Mouse (Mus musculus) hindbrain, postnatal 0 days (tissue): ENCODE measurements at regions not wholly inside any gene's neighbourhood (a gene's known extent, or its start where the extent isn't known, plus 50 kb on each side); places are given as distances from the start of the nearest gene placed in this dataset.

Source experiments
- ATAC-seq: fragments of 200-750 bp; cut with Nextera tagmentation; 2 replicates; pipeline ENCODE4 v1.8.0; 2017; ENCODE audit warnings: mild to moderate bottlenecking, moderate TSS enrichment, moderate library complexity
- DNase-seq: peaks from one replicate; pipeline ENCODE4 v3.0.0-alpha.2; 2015; ENCODE audit warnings: low spot score
- H3K27ac ChIP-seq: fragments of 300-500 bp; sonication (generic); 2 replicates; pipeline ENCODE4 v1.5.1; 2014; ENCODE audit warnings: mild to moderate bottlenecking
- H3K27me3 ChIP-seq: fragments of 300-500 bp; sonication (generic); 2 replicates; pipeline ENCODE4 v1.6.1; 2014; ENCODE audit warnings: low read length, mixed read lengths; ENCODE audit not compliant: insufficient read depth
- H3K36me3 ChIP-seq: fragments of 300-500 bp; sonication (generic); 2 replicates; pipeline ENCODE4 v1.6.1; 2014; ENCODE audit warnings: low read length, mixed read lengths; ENCODE audit not compliant: insufficient read depth
- H3K4me1 ChIP-seq: fragments of 300-500 bp; sonication (generic); 2 replicates; pipeline ENCODE4 v1.6.1; 2014; ENCODE audit warnings: antibody characterized with exemption, low read length, mixed read lengths; ENCODE audit not compliant: insufficient read depth
- H3K4me2 ChIP-seq: fragments of 300-500 bp; sonication (generic); 2 replicates; pipeline ENCODE4 v1.6.1; 2014; ENCODE audit warnings: low read depth, mild to moderate bottlenecking, low read length, moderate library complexity, mixed read lengths
- H3K4me3 ChIP-seq: fragments of 300-500 bp; sonication (generic); 2 replicates; pipeline ENCODE4 v1.5.1; 2014; ENCODE audit warnings: low read length
- H3K9ac ChIP-seq: fragments of 300-500 bp; sonication (generic); replicated peaks from 2 replicates; pipeline ENCODE4 v1.6.1; 2014; ENCODE audit warnings: mild to moderate bottlenecking, low read length, moderate library complexity, mixed read lengths
- H3K9me3 ChIP-seq: fragments of 300-500 bp; sonication (generic); 2 replicates; pipeline ENCODE4 v1.6.1; 2016; ENCODE audit warnings: low read length, mixed read lengths
- CTCF ChIP-seq: IDR thresholded peaks from 2 replicates; pipeline ENCODE4 v1.5.1; 2016; ENCODE audit warnings: antibody characterized with exemption, control low read depth, low read depth
- WGBS: fragments of 180-500 bp; shearing (Covaris S2); extraction: QIAGEN DNeasy Blood & Tissue Kit; methylation state at CpG from one replicate; pipeline ENCODE4 v1.1.7; 2014; 5-methylcytosine and 5-hydroxymethylcytosine counted together

DNA sequence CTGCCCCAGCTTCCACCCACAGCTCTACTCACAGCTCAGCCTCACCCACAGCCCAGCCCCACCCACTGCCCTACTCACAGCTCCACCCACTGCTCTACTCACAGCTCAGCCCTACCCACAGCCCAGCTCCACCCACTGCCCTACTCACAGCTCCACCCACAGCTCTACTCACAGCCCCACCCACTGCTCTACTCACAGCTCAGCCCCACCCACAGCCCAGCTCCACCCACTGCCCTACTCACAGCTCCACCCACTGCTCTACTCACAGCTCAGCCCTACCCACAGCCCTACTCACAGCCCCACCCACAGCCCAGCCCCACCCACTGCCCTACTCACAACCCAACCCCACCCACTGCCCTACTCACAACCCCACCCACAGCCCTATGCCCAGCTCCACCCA is 56.5 kb upstream of the Phox2b start:
- H3K4me1 ChIP-seq, result no peaks in the 10 kb centered on the region

DNA sequence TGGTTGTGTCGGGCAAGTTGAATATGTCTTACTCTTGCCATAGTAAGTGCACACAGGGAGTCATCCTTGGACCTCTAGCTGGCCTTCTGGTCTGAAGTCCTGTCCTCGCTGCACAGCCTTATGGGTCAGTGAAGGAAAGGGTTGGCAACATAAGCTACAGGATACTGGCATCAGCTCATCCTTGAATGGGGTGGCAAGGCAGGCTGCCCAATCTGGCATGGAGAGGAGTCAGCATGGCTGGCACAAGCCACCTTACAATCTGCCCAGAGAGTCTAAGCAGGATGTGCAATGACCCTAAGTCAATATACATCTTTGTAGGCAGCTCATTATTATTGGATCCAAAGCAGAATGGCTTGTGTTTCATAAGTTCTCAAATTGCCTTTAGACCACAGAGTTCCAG is 57.8 kb upstream of the Phox2b start:
- 88% methylated on average over 2 of the region's 2 CpGs for WGBS
- no peak for ATAC-seq
- no peak overlapping the region for H3K9ac ChIP-seq

More for the DNA sequence above, 56.5 kb upstream of the Phox2b start:
- TF ChIP-seq CTCF, result no peak
- Histone ChIP-seq H3K4me3 (no peak overlapping the region), H3K9me3 (no peaks in the 10 kb centered on the region), H3K36me3 (no peaks in the 10 kb centered on the region), H3K27me3 (no peaks in the 10 kb centered on the region), H3K27ac (no peak overlapping the region), H3K9ac (no peak overlapping the region), H3K4me2 (no peak overlapping the region)
- no peak for DNase-seq
- ATAC-seq, result no peak

DNA sequence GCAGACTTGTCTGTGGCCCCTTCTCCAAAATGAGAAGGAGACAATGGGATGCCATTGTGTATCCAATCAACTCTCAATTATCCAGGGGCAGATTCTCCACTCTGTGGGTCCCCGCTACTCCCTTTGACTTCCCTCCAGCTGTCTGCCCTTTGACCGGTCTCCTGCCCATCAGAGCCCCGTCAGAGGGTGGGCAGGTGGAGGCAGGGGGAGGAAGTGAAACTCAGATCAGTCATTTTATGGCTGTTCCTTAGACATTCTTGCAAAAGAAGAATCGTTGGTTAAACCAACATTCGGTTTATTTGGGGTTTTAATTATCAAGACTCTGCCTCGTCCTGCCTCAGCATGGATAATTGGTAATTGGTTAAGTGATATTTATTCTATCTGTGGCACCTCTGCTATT is 77.7 kb upstream of the Phox2b start:
- Histone ChIP-seq H3K9ac (no peak overlapping the region), H3K4me3 (no peak overlapping the region), H3K27ac (no peak overlapping the region), H3K9me3 (no peaks in the 10 kb centered on the region), H3K4me2 (no peak overlapping the region), H3K36me3 (no peaks in the 10 kb centered on the region), H3K27me3 (no peaks in the 10 kb centered on the region), H3K4me1 (no peaks in the 10 kb centered on the region)
- TF ChIP-seq CTCF, result no peak
- ATAC-seq, result no peak
- no peak for DNase-seq
- 60% methylated on average over 6 of the region's 6 CpGs for WGBS

More for the DNA sequence above, 57.8 kb upstream of the Phox2b start:
- Histone ChIP-seq H3K36me3 (no peaks in the 10 kb centered on the region), H3K9me3 (no peaks in the 10 kb centered on the region), H3K27ac (no peak overlapping the region), H3K4me1 (no peaks in the 10 kb centered on the region), H3K4me3 (no peak overlapping the region), H3K4me2 (no peak overlapping the region), H3K27me3 (no peaks in the 10 kb centered on the region)
- no peak for DNase-seq
- no peak for TF ChIP-seq CTCF

DNA sequence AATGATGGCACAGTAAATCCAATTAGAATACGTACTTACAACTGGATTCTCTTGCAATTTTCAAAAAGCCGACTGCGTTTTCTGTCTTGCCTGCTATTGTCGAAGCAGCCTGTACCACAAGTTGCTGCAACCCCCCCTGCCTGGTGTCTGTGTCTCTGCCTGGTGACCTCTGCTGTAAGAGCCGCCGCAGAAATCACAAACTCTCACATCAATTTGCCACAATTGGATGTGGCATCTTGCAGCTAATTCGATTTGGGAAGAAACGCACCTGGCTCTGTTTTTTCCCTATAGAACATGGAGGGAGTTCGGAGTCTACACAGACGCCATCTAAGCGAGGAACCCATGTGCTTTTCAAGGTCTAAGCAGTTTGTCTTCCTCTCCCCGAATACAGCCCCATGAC is 80.1 kb upstream of the Phox2b start:
- DNase-seq, result peak; percentile 10
- H3K36me3 ChIP-seq, result no peaks in the 10 kb centered on the region
- TF ChIP-seq CTCF, result no peak
- no peak for ATAC-seq
- 60% methylated on average over 12 of the region's 12 CpGs for WGBS
- no peaks in the 10 kb centered on the region for H3K9me3 ChIP-seq
- no peak overlapping the region for H3K27ac ChIP-seq
- H3K4me2 ChIP-seq, result no peak overlapping the region
- no peaks in the 10 kb centered on the region for H3K4me1 ChIP-seq
- no peak overlapping the region for H3K9ac ChIP-seq
- no peaks in the 10 kb centered on the region for H3K27me3 ChIP-seq
- H3K4me3 ChIP-seq, result no peak overlapping the region

DNA sequence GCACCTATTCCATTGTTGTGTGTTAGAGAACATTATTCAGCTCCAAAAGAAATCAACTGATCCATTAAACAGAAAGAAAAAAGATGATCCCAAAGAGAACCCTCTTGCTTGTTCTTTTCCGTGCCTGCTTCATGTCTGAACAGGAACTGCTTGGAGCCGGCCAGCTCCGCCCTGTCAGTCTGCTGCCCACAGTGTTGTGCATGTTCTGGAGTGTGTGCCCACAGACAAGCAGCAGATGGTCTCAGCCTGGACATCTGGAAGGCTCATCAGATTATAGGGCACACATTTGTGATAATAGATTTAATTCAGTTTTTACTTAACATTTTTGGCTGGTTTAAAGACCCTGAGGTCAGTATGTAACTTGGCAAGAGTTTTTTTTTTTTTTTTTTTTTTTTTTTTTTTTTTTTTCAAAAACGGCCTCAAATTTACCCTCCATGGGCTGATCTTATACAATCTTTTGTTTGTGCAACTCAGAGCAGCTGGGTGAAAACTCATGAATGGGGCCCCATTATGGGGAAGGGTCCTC is 70.9 kb upstream of the Tmem33 start:
- Histone ChIP-seq H3K27me3 (no peaks in the 10 kb centered on the region), H3K9ac (no peak overlapping the region), H3K4me2 (no peak overlapping the region), H3K4me3 (no peak overlapping the region), H3K36me3 (no peaks in the 10 kb centered on the region), H3K27ac (no peak overlapping the region), H3K9me3 (no peaks in the 10 kb centered on the region), H3K4me1 (no peaks in the 10 kb centered on the region)
- ATAC-seq (peak; percentile 70; the same call in 1 of the 2 replicates), DNase-seq (peak; percentile 45)
- 39% methylated on average over 4 of the region's 4 CpGs for WGBS
- no peak for TF ChIP-seq CTCF

DNA sequence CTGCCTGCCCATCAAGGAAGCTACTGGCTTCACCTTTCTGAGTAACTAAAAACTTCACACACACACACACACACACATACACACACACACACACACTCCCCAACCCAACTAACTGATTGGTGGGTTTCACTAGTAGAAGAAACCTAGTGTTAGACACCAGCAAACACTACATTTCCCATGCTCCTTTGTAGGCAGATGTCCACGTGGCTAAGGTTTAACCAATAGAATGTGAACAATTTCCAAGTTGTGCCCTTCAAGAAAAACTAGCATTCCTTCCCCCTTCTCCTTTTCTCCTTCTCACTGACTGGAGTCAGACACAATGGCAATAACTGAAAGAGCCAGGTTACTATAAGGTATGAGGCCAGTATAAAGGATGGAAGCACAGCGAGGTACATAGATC is 66.3 kb upstream of the Tmem33 start:
- H3K9me3 ChIP-seq, result no peaks in the 10 kb centered on the region
- 71% methylated on average over 2 of the region's 2 CpGs for WGBS
- no peak for ATAC-seq

DNA sequence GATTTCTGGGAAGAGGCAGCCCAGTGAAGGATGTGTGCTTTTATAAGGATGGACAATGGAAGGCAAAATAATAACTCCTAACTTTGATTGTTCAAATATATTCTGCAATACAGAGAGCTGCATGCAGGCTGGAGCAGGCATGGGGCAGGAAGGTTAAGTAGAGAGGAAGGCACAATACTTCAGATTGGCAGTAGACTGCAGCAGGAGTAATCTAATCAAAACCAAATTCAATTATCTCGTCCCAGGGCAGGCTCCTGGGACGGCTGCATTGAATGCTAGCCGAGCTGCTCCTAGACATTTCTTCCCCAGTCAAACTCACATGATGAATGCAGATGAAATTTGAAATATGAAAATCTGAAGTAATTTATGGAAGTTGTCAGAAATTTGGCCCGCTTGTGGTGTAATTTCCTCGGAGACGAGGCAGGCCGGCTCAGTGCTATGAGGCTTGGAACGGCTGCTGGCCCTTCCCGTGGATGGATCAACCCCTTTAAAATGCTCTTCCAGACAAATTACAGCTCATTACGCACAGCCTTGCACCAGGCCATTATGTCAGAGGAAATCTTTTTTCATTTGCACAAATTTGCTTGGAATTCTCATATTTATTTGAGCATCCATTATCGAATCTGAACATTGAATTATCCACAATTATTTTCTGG is 55.2 kb upstream of the Tmem33 start:
- TF ChIP-seq CTCF, result no peak
- no peak for DNase-seq
- Histone ChIP-seq H3K9me3 (no peaks in the 10 kb centered on the region), H3K4me3 (no peak overlapping the region), H3K4me1 (no peaks in the 10 kb centered on the region), H3K4me2 (no peak overlapping the region), H3K27ac (no peak overlapping the region), H3K36me3 (no peaks in the 10 kb centered on the region), H3K9ac (no peak overlapping the region), H3K27me3 (peaks cover 33% of the 10 kb centered on the region; the same call in 1 of the 2 replicates)
- 55% methylated on average over 11 of the region's 11 CpGs for WGBS
- ATAC-seq, result no peak

More for the DNA sequence above, 66.3 kb upstream of the Tmem33 start:
- Histone ChIP-seq H3K27me3 (no peaks in the 10 kb centered on the region), H3K9ac (no peak overlapping the region), H3K27ac (no peak overlapping the region), H3K36me3 (no peaks in the 10 kb centered on the region), H3K4me1 (no peaks in the 10 kb centered on the region), H3K4me3 (no peak overlapping the region), H3K4me2 (no peak overlapping the region)
- no peak for TF ChIP-seq CTCF
- DNase-seq, result no peak
